Mouse (Mus musculus) monocyte, adult 59 days (primary cell): ENCODE results near the gene Ntmt1. TPM values are rescaled to one million over a fixed set of nuclear protein-coding genes. Genes with fewer than 3 reads are reported as not detected.

Experiments used
- total RNA-seq, 2 experiments: library from RNA; stranded (reverse); gene quantifications; one replicate each; pipeline ENCODE4 v1.2.4; 2023

Ntmt1 gene
- 10 to 100 TPM; 24.1 to 25.5 TPM for total RNA-seq

GRCm38 (mm10) chr2:30807648-30808295 is at the start of gene Ntmt1:
TSS of gene Ntmt1 (plus strand) at chr2:30807826.

GRCm38 (mm10) chr2:30803604-30804003 is 4.0 kb upstream of the Ntmt1 start, which contains the start of gene 1700001O22Rik:
TSS of gene 1700001O22Rik (minus strand) at chr2:30803661.

GRCm38 (mm10) chr2:30830283-30830795 is 22.7 kb downstream of the Ntmt1 start, which contains the start of gene Asb6:
TSS of gene Asb6 (minus strand) at chr2:30830333.

GRCm38 (mm10) chr2:30834373-30835022 is 26.9 kb downstream of the Ntmt1 start, which contains the start of gene Prrx2:
TSS of gene Prrx2 (plus strand) at chr2:30834972.

Other genes with a start within 250 kb of the Ntmt1 start
- under 1 TPM in 1 of 2 experiments, not detected in 1; 0.67 TPM for gene Cstad, start 212.8 kb upstream of the Ntmt1 start, total RNA-seq
- not detected for gene 1700001O22Rik, start 4.2 kb upstream of the Ntmt1 start, total RNA-seq
- 10 to 100 TPM; 23.5 to 30.3 TPM for gene Asb6, start 22.5 kb downstream of the Ntmt1 start, total RNA-seq
- under 1 TPM in 1 of 2 experiments, not detected in 1; 0.46 TPM for gene Prrx2, start 27.1 kb downstream of the Ntmt1 start, total RNA-seq
- gene Ptges, start 122.0 kb downstream of the Ntmt1 start, total RNA-seq = 1 to 10 TPM; 2.2 to 2.5 TPM
- 10 to 100 TPM; 58.7 to 63.7 TPM for gene Tor1b, start 145.1 kb downstream of the Ntmt1 start, total RNA-seq
- gene Tor1a, start 160.1 kb downstream of the Ntmt1 start, total RNA-seq = 10 to 100 TPM; 90.6 to 90.8 TPM
- gene BC005624, start 174.4 kb downstream of the Ntmt1 start, total RNA-seq = 10 to 100 TPM; 70.5 to 80.3 TPM
- gene Usp20, start 174.5 kb downstream of the Ntmt1 start, total RNA-seq = 1 to 10 TPM; 7.7 to 10.0 TPM